Mouse (Mus musculus) inflammation-experienced regulatory T-cells, adult 6 months (primary cell): Measurements from ENCODE around the gene Ngef. TPM values are rescaled to one million over a fixed set of nuclear protein-coding genes. Genes with fewer than 3 reads are reported as not detected.

Source experiments
- ATAC-seq: one replicate; pipeline ENCODE4 v1.8.0; 2017
- polyA plus RNA-seq, 3 experiments: library from polyadenylated mRNA; unstranded; fragments of 100-300 nt; shearing (Covaris generic); gene quantifications; one replicate each; pipeline ENCODE4 v1.2.1; 2017

The Ngef gene
- polyA plus RNA-seq: not detected

DNA sequence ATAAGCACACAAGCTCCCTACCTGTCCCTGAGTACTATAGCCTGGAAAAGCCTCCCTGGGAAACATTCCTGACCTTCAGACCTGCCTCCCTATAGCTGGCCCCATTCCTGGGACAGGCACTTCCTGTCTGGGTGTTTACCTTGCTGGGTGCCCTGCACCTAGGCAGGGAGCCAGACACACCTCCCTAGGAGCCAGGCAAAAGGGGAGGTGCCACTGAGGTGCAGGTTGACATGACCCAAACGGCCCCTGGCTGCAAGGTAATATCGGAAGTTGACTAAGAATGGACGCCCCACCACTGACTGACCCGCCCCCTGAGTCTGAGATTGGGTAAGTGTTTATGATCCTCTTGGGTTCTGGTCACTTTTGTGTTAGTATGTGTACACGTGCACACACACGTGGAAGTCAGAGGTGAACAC, at the start of gene Ngef:
Gene Ngef, minus strand, starts transcription at position 71 of the 416 bp plus-strand sequence.
- no peak for ATAC-seq

DNA sequence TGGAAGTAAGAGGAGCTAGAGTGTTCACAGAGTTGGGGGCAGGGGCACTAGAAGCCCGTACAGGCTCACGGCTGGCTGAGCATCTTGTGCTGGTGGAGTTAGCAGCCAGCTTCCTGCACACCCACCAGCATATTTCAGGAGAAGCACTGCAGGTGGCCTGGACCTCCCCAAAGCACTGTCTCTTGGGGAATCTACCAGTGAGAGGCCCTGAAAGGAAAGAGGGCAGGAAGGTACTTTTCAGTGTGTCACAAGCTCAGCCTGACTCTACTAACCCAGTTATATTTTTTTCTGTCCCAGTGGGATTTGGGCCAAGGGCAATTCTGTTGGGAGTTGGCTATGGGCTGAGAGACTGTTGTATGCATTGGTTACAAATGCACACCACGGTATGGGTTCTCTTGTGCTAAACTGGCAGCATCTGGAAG, 48.2 kb upstream of the Ngef start:
- ATAC-seq: no peak

DNA sequence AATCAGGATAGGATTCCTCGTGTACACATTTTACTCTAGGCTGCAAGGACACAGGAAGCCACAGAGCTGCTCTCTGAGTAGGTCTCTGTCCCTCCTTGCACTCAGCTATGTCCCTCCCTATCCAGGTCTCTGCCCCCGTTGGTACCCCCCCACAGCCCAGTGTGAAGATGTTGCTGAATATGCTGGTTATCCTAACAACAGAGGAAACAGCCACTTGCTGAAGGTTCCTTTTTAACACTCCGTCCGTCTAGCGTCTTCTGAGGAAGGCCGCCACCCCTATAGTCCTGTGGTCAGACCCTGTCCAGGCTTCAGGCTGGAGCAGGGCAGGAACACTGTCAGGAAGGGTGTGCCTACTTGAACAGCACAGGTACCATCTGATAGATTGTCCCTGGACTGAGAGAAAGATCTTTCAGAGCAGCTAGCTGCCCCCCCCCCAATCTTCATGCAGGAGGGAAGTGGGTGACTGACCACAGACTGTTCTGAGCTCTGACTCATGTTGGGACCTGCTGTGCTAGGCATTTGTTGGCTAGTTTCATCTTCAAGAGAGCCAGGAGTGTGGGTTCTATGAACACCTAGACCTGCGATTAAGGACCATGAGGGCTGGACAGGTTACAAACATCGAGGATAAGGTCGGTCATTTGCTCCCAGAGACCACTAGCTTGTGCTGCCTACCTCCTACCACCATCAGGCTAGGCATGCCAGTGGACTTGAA, 47.6 kb upstream of the Ngef start:
- ATAC-seq: peak; percentile 44

DNA sequence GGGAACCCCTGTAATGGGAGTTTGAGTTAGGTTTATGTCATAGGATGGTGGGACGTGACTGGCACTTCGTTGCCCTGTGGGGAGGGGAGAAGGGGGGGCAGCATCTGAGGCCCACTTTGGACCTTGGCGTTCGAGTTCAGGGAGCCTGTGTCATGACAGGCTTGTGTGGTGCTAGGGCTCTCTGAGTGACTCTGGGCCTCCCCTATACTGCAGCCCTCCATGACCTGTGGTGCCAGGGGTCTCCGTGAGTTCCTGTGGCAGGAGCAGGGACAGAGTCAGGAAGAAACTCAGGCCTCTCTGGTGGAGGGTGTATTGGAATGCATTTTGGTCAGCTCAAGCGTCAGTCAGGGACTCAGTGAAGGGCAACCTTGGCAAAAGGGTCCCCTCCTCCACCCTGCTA, 47.0 kb upstream of the Ngef start:
- no peak for ATAC-seq

DNA sequence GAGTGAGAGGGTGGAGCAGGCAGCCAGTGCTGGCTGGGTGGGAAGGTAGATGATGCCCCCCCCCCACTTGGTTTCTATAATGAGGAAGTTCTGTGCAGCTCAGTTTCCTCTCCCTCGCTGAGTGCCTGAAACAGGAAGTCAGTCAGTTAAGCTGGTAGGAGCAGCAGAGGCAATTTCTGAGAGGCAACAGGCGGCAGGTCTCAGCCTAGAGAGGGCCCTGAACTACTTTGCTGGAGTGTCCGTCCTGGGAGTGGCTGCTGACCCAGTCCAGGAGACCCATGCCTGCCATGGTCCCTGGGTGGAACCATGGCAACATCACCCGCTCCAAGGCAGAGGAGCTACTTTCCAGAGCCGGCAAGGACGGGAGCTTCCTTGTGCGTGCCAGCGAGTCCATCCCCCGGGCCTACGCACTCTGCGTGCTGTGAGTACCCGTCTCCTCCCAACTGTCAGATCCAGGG, 46.6 kb upstream of the Ngef start, which contains the start of gene Inpp5d:
Gene Inpp5d, plus strand, starts transcription at position 102 of the 458 bp plus-strand sequence.
- peak; percentile 70 for ATAC-seq

DNA sequence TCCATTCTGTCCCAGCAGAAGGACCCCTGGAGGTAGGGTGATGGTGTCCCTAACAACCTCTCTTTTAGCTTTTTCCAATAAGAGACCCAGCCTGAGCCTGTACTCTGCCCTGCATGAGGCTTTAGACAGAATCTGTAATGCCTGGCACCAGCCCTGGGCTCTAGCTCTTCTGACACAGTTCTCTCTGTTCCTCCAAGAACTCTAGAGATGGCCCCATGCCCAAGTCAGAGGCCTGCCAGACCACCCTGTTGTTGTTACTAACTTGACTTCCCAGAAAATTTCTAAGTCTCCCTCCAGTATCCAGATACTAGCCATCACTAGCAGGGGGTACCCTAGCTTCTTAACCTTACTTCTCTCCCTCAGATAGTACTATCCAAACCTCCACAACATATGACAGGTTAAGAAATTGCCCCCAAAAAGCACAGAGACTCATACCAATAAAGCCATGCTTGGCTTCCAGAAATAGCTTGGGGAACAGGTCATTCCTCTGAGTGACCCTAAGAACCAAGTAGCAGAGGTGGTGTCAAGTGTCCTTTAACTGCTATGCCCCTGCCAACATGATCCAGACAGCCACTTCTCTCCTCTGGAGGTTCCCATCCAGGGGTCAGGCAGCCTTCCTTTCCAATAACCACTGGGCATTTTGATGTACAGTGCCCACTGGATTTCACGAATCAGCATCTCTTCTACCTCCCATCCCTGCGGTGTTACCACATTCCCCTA, 41.1 kb upstream of the Ngef start:
- no peak for ATAC-seq

DNA sequence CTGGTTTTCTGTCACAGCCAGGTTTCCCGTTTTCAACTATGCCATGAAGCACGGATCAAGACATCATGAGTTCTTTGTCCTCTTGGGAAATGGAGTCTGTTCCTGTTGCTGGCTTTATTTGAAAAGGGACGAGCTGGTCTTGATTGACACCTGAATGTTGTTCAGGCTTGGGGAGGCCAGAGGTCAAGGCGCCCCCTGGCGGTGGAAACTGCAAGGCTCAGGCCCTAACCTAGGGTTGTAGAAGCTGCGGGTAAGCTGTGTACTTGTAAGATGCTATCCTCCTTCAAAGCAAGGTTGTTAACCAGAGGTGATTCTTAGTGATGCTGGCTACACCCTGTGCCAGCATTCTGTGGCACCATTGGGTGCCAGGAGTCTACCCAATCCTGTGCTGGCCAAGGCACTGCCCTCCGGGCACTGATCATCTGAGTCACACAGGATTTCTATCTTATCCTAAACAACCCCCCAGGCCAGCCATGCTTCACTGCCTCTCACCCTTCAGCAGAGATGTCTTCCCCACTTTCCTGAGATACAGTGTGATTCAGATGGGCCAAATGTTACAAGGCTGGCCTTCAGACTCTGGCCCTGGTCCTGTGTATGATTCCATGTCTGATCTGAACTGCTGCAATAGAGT, 34.9 kb upstream of the Ngef start:
- no peak for ATAC-seq

DNA sequence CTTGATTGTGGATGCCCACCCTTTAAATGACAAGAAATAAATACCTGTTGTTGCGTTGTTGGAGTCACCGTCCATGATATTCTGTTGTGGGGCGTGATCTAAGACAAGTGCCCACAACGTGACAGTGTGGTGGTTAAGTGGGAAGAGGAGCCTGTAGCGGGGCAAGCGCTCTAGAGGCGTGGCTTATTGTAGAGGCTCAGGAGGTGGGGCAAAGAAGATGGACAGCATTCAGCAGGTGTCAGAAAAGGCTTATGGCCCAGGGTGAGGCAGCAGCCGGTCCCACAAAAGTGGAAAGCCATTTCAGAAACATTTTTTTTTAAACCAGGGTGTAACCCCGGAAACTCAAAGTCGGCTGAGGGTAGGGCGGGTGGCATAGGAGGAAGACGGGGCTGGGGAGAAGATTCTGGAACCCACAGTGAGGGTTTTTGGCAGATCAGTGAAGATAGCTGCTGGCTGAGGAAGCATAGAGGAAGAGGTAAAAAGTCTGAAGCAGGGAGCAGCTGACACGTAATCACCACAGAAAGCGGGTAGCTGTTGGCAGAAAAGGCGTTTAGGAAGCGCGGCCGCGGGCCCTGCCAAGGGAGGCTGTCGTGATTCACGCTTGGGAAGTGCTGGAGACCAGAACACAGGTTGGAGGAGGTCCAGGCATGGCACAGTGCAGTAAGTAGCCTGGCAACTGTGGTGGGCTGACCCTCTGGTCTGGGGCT, 33.9 kb upstream of the Ngef start:
- peak; percentile 88 for ATAC-seq

DNA sequence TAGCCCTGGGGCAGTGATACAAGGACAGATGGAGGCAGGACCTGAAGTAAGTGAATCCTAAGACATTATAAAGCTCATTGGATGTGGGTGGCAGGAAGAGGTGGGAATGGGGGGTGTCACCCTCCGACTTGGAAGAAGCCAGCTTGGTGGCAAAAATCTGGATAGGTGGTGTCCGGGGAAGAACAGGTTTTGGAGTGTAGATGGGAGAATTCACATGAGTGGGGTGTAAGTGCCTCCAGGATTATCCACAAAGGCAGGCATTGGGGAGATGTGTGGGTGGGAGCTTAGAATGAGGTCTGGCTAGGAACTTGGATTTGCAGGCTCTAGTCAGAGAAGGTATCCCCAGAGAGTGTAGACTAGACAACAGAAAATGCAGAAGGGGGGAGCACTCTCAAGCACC, 31.6 kb upstream of the Ngef start:
- ATAC-seq: no peak

DNA sequence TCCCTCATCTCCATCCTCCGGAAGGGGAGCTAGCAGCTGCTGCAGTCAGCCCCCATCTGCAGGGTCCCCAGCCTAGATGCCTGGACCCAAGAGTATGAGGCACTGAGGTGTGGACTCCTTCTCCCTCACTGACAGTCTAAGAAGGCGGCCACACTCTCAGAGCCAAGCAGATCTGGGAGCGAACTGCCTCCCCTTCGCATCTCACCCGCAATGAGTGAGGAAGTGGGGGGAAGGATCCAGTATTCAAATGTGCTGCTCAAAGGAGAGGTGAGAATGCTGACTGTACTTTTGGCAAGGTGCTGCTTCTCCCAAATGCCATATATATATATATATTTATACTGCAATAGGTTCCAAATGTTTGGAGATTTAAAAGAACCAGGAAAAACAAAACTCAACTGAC, 29.7 kb upstream of the Ngef start:
- no peak for ATAC-seq

DNA sequence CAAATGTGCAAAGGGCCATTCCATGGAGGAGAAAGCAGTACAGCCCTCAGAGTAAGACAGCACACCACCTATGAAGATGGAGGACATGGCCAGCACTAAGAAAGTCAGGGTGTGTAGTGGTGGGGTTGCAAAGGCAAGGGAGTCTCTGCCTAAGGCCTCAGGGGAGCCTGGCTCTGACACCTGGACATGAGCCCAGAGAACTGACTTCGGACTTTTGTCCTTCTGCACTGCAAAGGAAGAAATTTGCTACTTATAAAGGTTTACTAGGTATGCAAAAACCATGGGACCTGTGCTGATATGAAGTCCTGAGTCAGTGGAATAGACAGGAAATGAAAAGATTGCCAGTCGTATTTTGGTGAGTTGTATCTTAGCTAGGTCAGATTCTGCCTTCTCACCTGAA, 28.1 kb upstream of the Ngef start:
- no peak for ATAC-seq

DNA sequence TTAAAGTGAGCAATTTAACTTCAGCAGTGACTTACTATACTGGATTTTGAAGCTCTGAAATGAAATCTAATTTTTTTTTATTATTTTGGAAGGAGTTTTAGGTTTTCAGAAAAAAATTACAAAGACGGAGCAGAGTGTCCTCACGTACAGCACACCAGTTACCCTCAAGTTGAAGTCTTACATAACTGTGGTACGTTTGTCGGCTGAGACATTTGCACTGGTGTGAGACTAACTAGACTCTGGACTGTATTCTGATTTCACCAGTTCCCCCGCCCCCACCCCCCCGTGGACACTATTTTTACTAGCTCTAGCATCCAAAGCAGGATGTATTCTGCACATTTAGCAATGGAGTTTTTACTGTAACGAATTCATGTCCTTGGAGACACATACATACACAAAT, 26.9 kb upstream of the Ngef start:
- ATAC-seq: no peak

DNA sequence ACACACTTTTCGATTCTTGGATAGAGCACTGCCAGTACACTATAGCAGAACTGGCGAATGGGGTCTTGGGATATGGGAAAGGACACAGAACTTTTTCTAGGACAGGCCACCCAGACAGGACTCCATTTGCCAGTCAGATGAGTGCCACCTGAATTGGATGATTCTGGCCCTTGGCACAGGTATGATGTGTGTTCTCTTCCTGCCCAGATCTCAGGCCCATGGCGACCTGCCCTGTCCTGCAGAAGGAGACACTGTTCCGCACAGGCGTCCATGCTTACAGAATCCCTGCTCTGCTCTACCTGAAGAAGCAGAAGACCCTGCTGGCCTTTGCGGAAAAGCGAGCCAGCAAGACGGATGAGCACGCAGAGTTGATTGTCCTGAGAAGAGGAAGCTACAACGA, 21.0 kb upstream of the Ngef start:
- no peak for ATAC-seq

DNA sequence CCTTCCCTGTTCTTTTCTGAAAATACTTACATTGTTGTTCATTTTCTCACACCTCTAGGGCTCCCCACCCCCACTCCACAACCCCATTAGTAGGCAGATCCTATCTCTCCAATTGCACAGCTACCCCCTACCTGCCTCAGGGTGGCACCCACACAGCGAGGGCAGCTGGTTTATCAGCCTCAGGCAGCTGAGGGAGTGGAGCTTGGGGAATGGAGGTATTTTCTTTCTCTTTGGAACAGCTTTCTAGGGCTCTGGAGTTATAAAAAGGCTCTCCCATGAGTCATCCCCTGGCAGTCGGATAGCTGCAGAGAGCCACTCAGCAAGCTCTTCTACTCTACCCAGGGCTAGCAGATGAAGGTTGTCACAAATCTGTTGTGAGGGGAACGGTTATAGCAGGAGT, 20.6 kb upstream of the Ngef start:
- no peak for ATAC-seq

DNA sequence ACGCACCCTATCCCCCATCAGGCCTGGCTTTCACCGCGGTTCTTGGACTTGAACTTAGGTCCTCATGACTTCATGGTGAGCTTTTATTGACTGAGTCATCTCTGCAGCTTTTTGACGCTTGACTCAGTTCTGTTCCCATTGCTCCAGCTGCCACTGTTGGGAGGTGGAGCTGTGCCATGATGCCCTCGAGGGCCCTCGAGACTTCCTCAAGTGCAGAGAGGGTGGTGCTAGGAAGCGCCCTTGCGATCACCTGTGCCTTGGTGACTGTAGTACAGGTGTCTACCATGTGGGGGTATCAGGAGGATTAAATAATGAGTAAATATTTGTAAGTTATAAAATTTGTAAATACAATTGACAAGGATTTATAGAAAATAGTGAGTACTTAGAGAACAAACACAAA, 16.3 kb upstream of the Ngef start:
- ATAC-seq: no peak

DNA sequence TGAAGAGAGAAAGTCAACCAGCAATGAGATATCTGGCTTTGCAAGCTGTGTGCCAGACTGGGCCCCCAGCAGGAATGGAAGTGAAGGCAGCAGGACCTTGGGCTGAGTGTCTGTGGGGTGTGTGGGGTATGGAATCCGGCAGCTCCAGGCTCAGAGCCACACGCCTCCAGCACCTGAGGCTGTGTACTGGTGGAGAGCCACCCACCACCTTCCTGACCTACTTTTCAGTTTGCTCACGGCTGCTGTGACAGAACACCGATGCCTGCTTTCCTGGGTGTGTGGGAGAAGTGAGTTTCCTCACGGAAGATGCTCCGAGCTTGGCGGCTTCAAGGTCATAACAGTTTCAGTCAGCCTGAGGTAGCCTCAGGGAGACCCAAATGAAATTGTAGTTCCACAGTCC, 15.5 kb upstream of the Ngef start:
- ATAC-seq: no peak

DNA sequence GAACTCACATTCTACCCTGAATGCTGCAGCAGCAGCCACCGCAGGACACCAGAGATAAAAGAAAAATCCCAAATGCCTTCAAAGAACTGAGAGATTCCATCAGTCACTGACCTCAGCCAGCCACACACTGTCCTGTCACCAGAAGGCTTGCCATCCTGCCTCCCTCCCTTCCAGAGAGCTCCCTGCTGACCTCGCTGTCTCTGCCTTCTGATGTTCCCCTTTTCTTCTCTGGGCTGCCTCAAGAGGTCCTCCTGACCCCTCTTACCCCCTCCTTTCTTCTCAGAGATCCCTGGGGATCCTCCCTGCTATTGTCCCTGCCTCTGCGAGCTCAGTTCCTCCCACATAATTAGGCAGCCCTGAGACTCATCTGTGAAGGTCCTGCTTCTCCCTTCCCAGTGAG, 7.2 kb upstream of the Ngef start:
- no peak for ATAC-seq

DNA sequence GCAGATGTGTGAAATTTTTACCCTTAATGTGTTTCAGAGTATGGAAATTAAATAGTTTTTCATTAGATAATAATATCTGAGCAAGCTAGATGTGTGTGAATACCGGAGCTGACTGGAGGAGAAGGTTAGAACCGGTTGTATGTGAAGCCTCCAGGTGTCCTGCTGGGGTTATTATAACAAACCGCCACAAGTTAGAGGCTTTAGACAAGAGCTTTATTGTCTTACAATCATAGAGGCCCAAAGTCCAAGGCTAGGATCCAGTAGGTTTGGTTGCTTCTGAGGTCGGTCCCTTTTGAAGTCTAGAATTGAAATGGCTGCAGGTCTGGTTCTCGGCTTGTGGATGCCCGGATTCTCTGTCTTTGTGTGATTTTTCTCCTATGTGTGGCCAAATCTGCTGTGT, 5.3 kb upstream of the Ngef start:
- ATAC-seq: no peak

DNA sequence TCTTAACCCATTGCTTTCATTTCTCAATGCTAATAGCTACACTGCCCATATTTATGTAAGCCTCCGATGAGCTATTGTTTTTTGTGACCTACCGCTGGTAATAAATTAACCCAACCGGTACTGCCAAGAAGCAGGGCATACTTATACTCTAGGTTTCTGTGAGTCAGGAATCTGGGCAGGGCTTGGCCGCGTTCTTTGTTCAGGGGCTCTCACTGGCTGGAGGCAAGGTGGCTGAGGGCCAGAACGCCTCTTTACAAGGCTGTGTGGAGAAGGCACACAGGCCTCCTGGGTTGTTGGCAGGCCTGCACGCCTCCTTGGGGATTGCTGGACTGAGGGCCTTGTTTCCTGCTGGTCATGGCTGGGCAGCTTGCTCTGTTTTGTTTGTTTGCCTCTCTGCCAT, 1.1 kb upstream of the Ngef start:
- no peak for ATAC-seq

DNA sequence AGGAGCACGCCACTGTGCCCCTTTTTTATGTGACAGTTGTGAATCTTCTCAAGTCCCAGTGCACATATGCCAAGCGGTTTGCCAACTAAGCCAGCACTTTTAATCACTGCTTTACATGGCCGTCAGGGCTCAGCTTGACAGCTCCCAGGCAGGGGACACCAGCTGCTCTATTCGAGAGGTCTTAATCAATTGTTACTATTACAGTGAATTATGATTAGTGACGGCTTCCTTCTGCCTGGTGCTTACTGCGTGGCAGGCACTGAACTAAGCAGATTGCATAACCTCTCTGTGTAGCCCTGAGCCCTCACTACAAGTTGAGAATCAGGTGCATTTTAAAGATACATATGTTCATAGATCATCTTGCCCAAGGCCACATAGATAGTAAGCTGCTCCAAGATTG, 683 bp upstream of the Ngef start:
- ATAC-seq: no peak

DNA sequence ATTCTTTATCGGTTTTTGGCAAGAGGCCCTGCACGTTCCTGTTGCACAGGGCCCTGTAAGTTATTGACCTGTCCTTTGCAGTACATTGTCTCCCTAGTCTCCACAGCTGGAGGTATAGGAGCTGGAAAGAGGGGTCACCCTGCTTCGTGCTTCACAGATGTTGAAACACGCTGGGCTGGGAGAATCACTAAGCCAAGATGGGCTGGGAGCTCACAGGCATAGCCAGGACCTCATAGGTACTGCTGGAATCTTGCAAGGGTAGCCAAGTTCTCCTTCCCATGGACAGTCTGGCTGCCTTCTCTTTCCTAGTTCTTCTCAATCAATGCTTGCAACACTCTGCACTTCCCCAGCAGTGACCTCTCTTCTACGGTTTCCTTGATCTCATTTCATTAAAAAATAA, 409 bp downstream of the Ngef start:
- no peak for ATAC-seq

DNA sequence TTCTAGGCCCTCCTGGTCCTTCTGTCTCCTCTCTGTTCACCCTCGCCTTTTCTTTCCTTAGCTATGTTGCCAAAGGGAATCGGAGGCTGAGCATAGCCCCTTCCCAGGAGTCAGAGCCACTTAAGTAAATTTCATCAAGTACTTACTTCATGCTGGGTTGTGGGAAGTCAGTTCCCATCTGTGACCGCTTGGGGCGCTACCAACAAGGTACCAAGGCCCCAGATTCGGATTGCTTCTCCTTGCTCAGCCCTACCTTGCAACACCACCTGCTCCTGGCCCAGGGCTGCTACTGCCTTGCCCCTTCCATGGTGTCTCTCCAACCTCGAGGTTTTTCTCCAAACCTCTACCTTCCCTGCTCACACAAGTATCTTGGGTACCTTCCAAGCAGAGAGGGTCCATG, 5.3 kb downstream of the Ngef start:
- ATAC-seq: no peak

DNA sequence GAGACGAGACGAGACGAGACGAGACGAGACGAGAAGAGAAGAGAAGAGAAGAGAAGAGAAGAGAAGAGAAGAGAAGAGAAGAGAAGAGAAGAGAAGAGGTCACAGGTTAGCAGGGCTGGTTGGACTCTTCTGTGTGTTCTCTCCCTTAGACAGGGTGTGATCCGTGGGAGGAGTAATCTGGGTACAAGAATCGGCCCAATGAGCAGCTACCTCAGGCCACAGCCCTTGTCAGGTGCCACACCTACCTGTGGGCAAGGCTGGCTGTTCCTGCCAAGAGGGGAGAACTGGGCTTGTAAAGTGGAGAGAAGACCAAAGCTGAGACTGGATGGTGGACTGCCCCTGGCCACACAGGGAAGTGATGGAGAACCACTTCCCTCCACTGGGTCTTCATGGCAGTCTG, 7.9 kb downstream of the Ngef start:
- no peak for ATAC-seq
